Mouse (Mus musculus) gastrocnemius, adult 2 months (tissue): ENCODE measurements around the gene Dynlt1a. TPM values are rescaled to one million over a fixed set of nuclear protein-coding genes. Genes with fewer than 3 reads are reported as not detected.
"Not testable (repeated sequence)": the region's sequence is repeated elsewhere in the genome, so short reads cannot be mapped to it uniquely, and the experiment has no call there.

ENCODE experiments used
- DNase-seq: peaks from one replicate; pipeline ENCODE4 v3.0.0; 2022
- H3K27ac ChIP-seq: fragments of 200-600 bp; 2 replicates; pipeline ENCODE4 v1.8.1; 2022; ENCODE audit warnings: mild to moderate bottlenecking
- H3K4me3 ChIP-seq: fragments of 200-600 bp; 2 replicates; pipeline ENCODE4 v1.8.1; 2022; ENCODE audit warnings: mild to moderate bottlenecking, moderate library complexity
- intact Hi-C: fragments of 180-260 bp; cut with DNase I; formaldehyde crosslinking; loops from one replicate; pipeline ENCODE4 v1.15.1; 2025
- total RNA-seq, 2 experiments: library from RNA; stranded (reverse); gene quantifications; 2 replicates each; pipeline ENCODE4 v1.2.3; 2021

The Dynlt1a gene
- total RNA-seq, 2 experiments from 2014 or later = 3.7 to 4.7 TPM

- intact Hi-C loops, DNase-seq, H3K27ac ChIP-seq, H3K4me3 ChIP-seq: not testable (repeated sequence)
These were observed 17.0 kb downstream of the Dynlt1a start for GRCm38 (mm10) chr17:6300190-6300863.

- DNase-seq, intact Hi-C loops, H3K4me3 ChIP-seq, H3K27ac ChIP-seq: not testable (repeated sequence)
These were observed 20.1 kb downstream of the Dynlt1a start for GRCm38 (mm10) chr17:6297060-6297795.

GRCm38 (mm10) chr17:6293882-6294281 is 23.4 kb downstream of the Dynlt1a start:
- H3K27ac ChIP-seq, DNase-seq, intact Hi-C loops, H3K4me3 ChIP-seq: not testable (repeated sequence)

- intact Hi-C loops, H3K27ac ChIP-seq, H3K4me3 ChIP-seq, DNase-seq: not testable (repeated sequence)
These were observed 28.3 kb downstream of the Dynlt1a start for GRCm38 (mm10) chr17:6289045-6289444.

- H3K27ac ChIP-seq, intact Hi-C loops, H3K4me3 ChIP-seq, DNase-seq: not testable (repeated sequence)
These were observed 31.1 kb downstream of the Dynlt1a start for GRCm38 (mm10) chr17:6286169-6286568.

- H3K4me3 ChIP-seq, DNase-seq, H3K27ac ChIP-seq, intact Hi-C loops: not testable (repeated sequence)
These were observed 34.2 kb downstream of the Dynlt1a start for GRCm38 (mm10) chr17:6283137-6283536.

- H3K4me3 ChIP-seq, DNase-seq, H3K27ac ChIP-seq, intact Hi-C loops: not testable (repeated sequence)
These were observed 36.8 kb downstream of the Dynlt1a start for GRCm38 (mm10) chr17:6280513-6280912.

- H3K27ac ChIP-seq, H3K4me3 ChIP-seq, DNase-seq, intact Hi-C loops: not testable (repeated sequence)
These were observed 37.5 kb downstream of the Dynlt1a start for GRCm38 (mm10) chr17:6279772-6280171.

GRCm38 (mm10) chr17:6279205-6279604 is 38.1 kb downstream of the Dynlt1a start:
- DNase-seq, intact Hi-C loops, H3K4me3 ChIP-seq, H3K27ac ChIP-seq: not testable (repeated sequence)

GRCm38 (mm10) chr17:6274693-6275092 is 42.6 kb downstream of the Dynlt1a start:
- DNase-seq, intact Hi-C loops, H3K27ac ChIP-seq, H3K4me3 ChIP-seq: not testable (repeated sequence)

- intact Hi-C loops, H3K4me3 ChIP-seq, H3K27ac ChIP-seq, DNase-seq: not testable (repeated sequence)
These were observed 45.3 kb downstream of the Dynlt1a start for GRCm38 (mm10) chr17:6271970-6272369.

- H3K27ac ChIP-seq = peak overlapping the region; percentile 83
- DNase-seq = peak; percentile 20
- H3K4me3 ChIP-seq = peak overlapping the region; percentile 71
- intact Hi-C loops = not testable (repeated sequence)
These were observed 46.5 kb downstream of the Dynlt1a start for GRCm38 (mm10) chr17:6270840-6271239.

- DNase-seq = peak; percentile 36
- intact Hi-C loops = not testable (repeated sequence)
- peak overlapping the region; percentile 83 for H3K27ac ChIP-seq
These were observed 47.1 kb downstream of the Dynlt1a start for GRCm38 (mm10) chr17:6269876-6270831.

GRCm38 (mm10) chr17:6257070-6257456 is 60.2 kb downstream of the Dynlt1a start:
- DNase-seq, H3K4me3 ChIP-seq, intact Hi-C loops, H3K27ac ChIP-seq: not testable (repeated sequence)

More at GRCm38 (mm10) chr17:6269876-6270831, 47.1 kb downstream of the Dynlt1a start:
- H3K4me3 ChIP-seq = peak overlapping the region; percentile 71

GRCm38 (mm10) chr17:6256400-6257069 is 60.8 kb downstream of the Dynlt1a start, which contains the start of gene Tmem181a:
Gene Tmem181a, plus strand, starts transcription at chr17:6256860.
- intact Hi-C loops, DNase-seq, H3K27ac ChIP-seq, H3K4me3 ChIP-seq: not testable (repeated sequence)
